Mouse (Mus musculus): Measurements from ENCODE around the gene Bmp8a. TPM values are rescaled to one million over a fixed set of nuclear protein-coding genes. Genes with fewer than 3 reads are reported as not detected.

Bmp8a gene
- polyA plus RNA-seq (2016; fragmentation: Nextera tagmentation; extraction: Ambion mirVana) = 0.14 TPM in 1 of 2 replicates, not detected in the other

DNA sequence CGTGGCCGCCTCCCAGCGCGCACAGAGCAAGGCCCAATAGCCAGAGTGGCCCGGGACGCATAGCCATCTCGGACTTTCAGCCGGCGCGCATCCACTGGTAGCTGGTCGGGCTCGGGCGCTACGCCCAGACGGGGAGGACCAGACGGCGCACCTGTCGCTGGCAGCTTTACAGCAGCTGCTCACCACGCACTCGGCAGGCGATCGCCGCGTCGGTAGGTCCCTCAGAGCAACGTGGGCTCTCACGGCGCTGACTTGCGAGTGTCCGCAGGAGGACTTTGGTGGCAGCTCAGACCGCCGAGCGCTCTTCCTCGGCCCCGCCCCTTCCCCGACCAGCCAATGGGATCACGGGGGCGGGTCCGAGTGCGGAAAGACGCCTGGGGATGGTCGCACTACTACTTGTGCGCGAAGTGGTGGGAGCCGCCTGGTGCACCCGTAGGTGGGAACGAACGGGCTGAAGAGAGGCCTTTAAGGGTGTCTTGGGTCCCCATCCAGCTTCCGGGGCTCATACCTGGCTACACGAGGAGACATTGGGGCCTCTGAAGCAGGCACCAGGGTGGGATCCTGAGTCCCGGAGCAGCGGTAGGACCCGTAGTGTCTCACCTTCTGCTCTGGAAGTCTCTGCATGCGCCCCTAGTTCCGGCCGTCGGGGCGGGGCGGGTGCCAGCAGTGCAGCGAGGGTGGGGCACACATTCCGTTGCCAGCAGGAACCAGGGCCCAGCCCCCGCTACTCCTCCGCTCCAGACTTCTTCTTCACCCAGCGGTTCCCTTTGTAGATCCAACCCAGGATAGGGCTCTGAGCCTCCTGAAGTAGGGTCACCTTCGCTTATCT is at the start of gene Bmp8a:
Gene Bmp8a (minus strand): TSS at position 611 of the 829 bp plus-strand sequence.
- H3K36me3 ChIP-seq (replicated peaks) = peaks cover 11% of the 10 kb centered on the region
- 1% methylated on average over 65 of the region's 65 CpGs for WGBS
- peaks cover 63% of the 10 kb centered on the region for H3K27me3 ChIP-seq (ENCODE audit: poor library complexity, severe bottlenecking)
- DNase-seq (ENCODE audit: extremely low spot score, low spot score) = peak; percentile 83
- no peak within 1 kb of the TSS for H3K27ac ChIP-seq
- peaks cover 15% of the 10 kb centered on the region for H3K4me1 ChIP-seq
- peak within 1 kb of the TSS; percentile 65 for H3K4me3 ChIP-seq
- no peaks in the 10 kb centered on the region for H3K9me3 ChIP-seq

DNA sequence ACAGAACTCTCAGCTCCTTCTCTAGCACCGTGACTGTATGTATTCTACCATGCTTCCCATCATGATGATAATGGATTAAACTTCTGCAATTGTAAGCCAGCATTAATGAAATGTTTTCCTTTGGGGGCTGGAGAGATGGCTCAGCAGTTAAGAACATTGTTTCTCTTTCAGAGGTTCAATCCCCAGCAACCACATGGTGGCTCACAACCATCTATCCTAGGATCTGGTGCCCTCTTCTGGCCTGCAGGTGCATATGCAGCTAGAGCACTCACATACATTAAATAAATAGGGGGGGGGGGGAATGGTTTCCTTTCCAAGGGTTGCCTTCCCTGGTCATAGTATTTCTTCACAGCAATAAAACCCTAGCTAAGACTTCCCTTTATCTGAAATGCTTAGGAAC is 49.1 kb upstream of the Bmp8a start:
- DNase-seq (ENCODE audit: extremely low spot score, low spot score) = no peak
- H3K36me3 ChIP-seq (replicated peaks) = peaks cover 97% of the 10 kb centered on the region
- no peaks in the 10 kb centered on the region for H3K4me1 ChIP-seq
- no peak overlapping the region for H3K27ac ChIP-seq
- H3K9me3 ChIP-seq = no peaks in the 10 kb centered on the region
- no peaks in the 10 kb centered on the region for H3K27me3 ChIP-seq (ENCODE audit: poor library complexity, severe bottlenecking)
- 94% methylated on average over 1 of the region's 1 CpGs for WGBS
- no peak overlapping the region for H3K4me3 ChIP-seq

DNA sequence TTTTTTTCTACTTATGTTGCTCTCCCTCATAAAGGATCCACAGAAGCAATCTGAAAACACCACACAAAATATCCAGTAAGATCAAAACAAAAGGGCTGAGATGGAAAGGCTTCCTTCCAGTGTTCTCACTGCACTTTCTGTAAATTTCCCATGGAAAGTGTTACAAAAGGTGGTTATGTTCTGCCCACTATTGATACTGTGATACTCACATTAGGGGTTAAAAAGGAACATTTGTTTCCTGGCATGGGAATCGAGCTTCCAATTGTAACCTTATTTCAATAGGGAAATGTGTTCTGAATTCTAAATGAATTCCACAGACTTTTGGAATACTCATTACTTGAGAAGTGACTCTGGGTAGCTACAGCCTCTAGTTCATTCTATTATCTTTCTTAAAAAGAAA is 42.0 kb upstream of the Bmp8a start:
- Histone ChIP-seq H3K4me3 (no peak overlapping the region), H3K27ac (no peak overlapping the region), H3K36me3 (replicated peaks) (peaks cover 99% of the 10 kb centered on the region), H3K9me3 (no peaks in the 10 kb centered on the region), H3K27me3 (ENCODE audit: poor library complexity, severe bottlenecking) (no peaks in the 10 kb centered on the region), H3K4me1 (no peaks in the 10 kb centered on the region)
- 90% methylated on average over 1 of the region's 1 CpGs for WGBS
- DNase-seq (ENCODE audit: extremely low spot score, low spot score) = no peak

DNA sequence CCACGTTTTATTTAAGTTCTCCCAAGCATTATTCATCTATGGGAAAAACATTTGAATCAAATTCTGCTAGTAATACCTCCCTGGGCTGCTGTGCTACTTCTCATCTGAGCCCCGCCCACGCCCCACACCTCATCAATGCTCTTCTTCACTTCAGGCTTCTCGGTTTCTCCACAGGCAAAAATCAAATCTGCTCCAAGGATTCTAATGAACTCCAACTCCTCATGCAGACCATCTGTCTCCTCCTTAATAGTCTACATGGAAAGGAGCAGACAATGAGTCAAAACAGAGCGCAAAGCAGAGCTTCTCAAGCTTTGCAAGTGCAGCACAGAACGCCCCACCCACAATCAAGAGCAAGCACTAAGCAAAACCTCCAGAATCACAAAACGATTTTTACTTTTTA is 40.1 kb upstream of the Bmp8a start:
- Histone ChIP-seq H3K4me3 (no peak overlapping the region), H3K27ac (no peak overlapping the region), H3K36me3 (replicated peaks) (peaks cover 97% of the 10 kb centered on the region), H3K4me1 (no peaks in the 10 kb centered on the region), H3K9me3 (no peaks in the 10 kb centered on the region), H3K27me3 (ENCODE audit: poor library complexity, severe bottlenecking) (no peaks in the 10 kb centered on the region)
- no peak for DNase-seq (ENCODE audit: extremely low spot score, low spot score)
- 93% methylated on average over 7 of the region's 7 CpGs for WGBS

DNA sequence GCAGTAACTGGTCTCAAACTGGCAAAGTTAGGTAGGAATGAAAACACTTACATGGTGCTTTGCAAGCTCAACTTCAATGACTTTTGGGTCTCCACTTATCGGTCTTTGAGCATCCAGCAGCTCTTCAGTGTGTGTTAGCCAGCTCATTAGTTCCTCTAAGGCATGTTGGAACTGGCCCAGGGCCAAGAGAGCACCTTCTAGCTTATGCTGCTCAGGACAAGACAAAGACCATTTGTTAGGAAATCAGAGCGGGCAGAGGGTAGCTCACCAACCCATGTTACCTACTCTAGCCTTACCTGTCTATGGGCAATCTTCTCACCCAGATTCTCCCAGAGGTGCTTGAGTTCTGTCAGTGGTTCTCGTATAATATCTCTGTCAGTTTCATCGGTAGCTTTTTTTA is 39.0 kb upstream of the Bmp8a start:
- no peak overlapping the region for H3K27ac ChIP-seq
- H3K9me3 ChIP-seq = no peaks in the 10 kb centered on the region
- WGBS = 96% methylated on average over 4 of the region's 4 CpGs
- DNase-seq (ENCODE audit: extremely low spot score, low spot score) = no peak
- H3K27me3 ChIP-seq (ENCODE audit: poor library complexity, severe bottlenecking) = no peaks in the 10 kb centered on the region
- H3K4me1 ChIP-seq = no peaks in the 10 kb centered on the region
- no peak overlapping the region for H3K4me3 ChIP-seq
- H3K36me3 ChIP-seq (replicated peaks) = peaks cover 98% of the 10 kb centered on the region

DNA sequence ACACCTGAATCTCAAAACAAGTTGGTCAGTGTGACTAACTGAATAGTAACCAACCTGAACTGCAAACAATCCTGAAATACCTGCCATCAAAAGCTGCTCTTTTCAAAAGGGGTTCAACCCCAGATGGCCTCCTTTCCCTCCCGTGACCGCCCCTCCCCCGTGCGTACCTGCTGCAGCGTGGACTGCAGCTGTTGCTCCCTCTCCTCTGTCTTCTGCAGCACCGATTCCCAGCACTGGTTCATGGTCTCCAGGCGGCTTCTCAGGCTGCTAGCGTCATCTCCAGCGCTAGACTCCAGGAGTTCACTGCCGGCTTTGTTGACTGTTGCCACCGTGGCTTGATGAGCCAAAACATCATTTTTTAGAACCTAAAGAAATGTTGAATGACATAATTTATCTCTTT is 38.5 kb upstream of the Bmp8a start:
- Histone ChIP-seq H3K36me3 (replicated peaks) (peaks cover 98% of the 10 kb centered on the region), H3K27me3 (ENCODE audit: poor library complexity, severe bottlenecking) (no peaks in the 10 kb centered on the region)
- 92% methylated on average over 11 of the region's 11 CpGs for WGBS

DNA sequence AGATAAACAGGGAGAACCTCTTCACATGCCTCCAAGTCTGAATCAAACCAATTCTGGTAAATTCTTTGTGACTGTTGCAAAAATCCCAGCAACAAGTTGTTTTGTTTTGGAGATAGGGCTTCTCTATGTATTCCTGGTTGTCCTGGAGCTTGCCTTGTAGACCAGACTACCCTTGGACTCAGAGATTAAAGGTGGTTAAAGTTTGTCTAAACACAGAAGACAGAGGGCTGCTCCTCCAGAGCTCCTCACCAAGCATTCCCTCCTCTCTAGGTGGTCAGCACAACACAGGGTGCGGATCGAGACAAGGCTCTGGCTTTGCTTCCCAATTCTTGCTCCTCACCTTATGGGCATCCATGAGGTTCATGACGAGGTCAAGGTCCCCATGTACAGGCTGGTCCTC is 33.0 kb upstream of the Bmp8a start:
- peaks cover 98% of the 10 kb centered on the region for H3K36me3 ChIP-seq (replicated peaks)
- no peaks in the 10 kb centered on the region for H3K9me3 ChIP-seq
- H3K27me3 ChIP-seq (ENCODE audit: poor library complexity, severe bottlenecking) = no peaks in the 10 kb centered on the region
- no peak overlapping the region for H3K4me3 ChIP-seq
- H3K27ac ChIP-seq = no peak overlapping the region
- no peak for DNase-seq (ENCODE audit: extremely low spot score, low spot score)
- no peaks in the 10 kb centered on the region for H3K4me1 ChIP-seq
- 97% methylated on average over 3 of the region's 3 CpGs for WGBS

More for the DNA sequence above, 38.5 kb upstream of the Bmp8a start:
- Histone ChIP-seq H3K27ac (no peak overlapping the region), H3K4me1 (no peaks in the 10 kb centered on the region), H3K9me3 (no peaks in the 10 kb centered on the region), H3K4me3 (no peak overlapping the region)
- no peak for DNase-seq (ENCODE audit: extremely low spot score, low spot score)

DNA sequence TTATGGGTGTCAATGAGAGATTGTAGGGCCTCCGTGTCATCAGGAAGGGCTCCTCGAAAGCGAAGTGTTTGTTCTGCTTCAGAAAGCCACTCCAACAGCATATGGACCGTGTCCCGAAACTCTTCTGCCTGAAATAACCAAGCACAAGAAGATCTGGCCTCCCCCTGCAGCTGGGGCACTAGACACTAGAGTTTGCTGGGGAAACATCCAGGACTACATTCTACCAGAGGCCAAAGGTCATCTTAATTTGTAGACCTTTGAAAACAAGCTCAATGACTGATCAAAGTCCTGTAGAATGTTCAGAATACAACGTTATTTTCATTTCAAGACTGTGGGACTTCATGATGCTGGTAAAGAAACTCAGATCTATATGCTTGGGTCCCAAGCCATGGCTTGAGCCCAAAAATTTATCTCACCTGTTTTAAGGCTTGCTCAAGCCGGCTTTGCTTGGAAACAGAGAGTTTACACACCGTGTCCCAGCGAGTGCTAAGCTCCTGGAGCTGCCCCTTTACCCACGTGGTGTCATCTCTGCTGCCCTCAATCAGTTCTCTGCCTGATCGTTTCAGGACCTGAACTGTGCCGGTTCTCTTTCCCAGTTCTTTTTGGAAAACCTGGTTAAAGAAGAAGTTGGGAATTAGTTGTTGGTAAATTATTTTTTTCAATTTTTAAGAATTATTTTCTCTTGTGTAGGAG is 31.4 kb upstream of the Bmp8a start:
- no peak overlapping the region for H3K4me3 ChIP-seq
- no peaks in the 10 kb centered on the region for H3K4me1 ChIP-seq
- H3K27ac ChIP-seq = no peak overlapping the region
- H3K27me3 ChIP-seq (ENCODE audit: poor library complexity, severe bottlenecking) = no peaks in the 10 kb centered on the region
- H3K36me3 ChIP-seq (replicated peaks) = peaks cover 99% of the 10 kb centered on the region
- DNase-seq (ENCODE audit: extremely low spot score, low spot score) = no peak
- no peaks in the 10 kb centered on the region for H3K9me3 ChIP-seq
- WGBS = 94% methylated on average over 12 of the region's 12 CpGs

DNA sequence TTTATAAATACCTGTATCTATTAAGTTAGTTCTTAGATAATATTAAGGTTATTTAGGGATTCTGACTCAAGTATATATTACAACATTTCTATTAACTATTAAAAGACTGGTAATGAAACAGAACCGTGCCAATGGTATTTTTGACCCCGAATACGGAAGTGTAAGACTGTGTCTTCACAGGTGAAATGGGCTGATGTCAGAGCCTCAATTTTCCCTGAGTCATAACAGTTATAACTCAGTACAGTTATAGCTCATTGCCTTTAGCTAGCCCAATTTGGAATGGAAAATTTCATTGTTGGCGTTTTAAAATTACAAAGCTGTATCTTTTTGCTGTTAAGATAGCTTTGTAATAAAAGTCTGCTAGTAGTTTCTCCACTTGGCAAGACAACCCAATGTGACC is 20.5 kb upstream of the Bmp8a start:
- WGBS = 93% methylated on average over 4 of the region's 4 CpGs
- Histone ChIP-seq H3K27me3 (ENCODE audit: poor library complexity, severe bottlenecking) (no peaks in the 10 kb centered on the region), H3K27ac (no peak overlapping the region), H3K9me3 (no peaks in the 10 kb centered on the region), H3K36me3 (replicated peaks) (peaks cover 97% of the 10 kb centered on the region), H3K4me3 (no peak overlapping the region), H3K4me1 (no peaks in the 10 kb centered on the region)
- no peak for DNase-seq (ENCODE audit: extremely low spot score, low spot score)

DNA sequence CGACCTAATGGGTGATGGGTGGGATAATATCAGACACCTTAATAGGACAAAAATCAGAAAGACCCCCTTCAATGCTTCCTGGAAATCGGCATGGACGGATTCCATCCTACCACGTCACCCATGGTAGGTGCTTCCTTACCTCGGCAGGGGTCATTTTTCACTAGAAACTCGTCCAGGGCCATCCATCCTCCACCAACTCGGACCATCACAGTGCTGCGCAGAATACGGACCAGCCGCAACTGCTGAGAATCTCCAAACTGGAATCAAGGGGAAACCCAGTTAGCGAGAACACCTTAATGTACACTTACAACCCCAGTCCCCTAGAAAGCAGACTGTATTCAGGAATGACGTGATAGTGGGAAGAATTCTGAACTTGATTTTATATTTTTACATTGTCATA is 17.7 kb upstream of the Bmp8a start:
- Histone ChIP-seq H3K4me1 (no peaks in the 10 kb centered on the region), H3K36me3 (replicated peaks) (peaks cover 96% of the 10 kb centered on the region), H3K27me3 (ENCODE audit: poor library complexity, severe bottlenecking) (no peaks in the 10 kb centered on the region), H3K27ac (no peak overlapping the region), H3K4me3 (no peak overlapping the region), H3K9me3 (no peaks in the 10 kb centered on the region)
- no peak for DNase-seq (ENCODE audit: extremely low spot score, low spot score)
- 95% methylated on average over 12 of the region's 12 CpGs for WGBS

DNA sequence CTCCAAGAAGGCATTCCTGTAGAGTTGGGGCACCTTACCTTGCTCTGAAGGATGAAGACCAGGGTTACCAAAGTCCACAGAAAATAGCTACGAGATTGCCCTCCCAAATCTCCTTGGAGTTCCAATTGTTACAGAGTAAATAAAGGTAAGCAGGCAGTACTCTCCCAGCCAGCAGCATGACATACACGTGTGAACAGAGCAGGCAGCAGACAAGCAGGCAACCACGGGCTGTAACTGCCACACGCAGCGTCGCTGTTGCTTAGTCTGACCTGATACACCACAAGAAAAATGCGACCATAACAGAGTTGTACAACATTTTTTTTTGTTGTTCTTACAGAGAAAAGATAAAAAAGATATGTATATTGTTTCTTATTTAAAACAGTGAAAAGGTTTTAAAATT is 15.6 kb upstream of the Bmp8a start:
- 93% methylated on average over 7 of the region's 7 CpGs for WGBS
- Histone ChIP-seq H3K9me3 (no peaks in the 10 kb centered on the region), H3K36me3 (replicated peaks) (peaks cover 96% of the 10 kb centered on the region), H3K4me3 (no peak overlapping the region), H3K27me3 (ENCODE audit: poor library complexity, severe bottlenecking) (no peaks in the 10 kb centered on the region), H3K27ac (no peak overlapping the region), H3K4me1 (no peaks in the 10 kb centered on the region)
- DNase-seq (ENCODE audit: extremely low spot score, low spot score) = no peak

DNA sequence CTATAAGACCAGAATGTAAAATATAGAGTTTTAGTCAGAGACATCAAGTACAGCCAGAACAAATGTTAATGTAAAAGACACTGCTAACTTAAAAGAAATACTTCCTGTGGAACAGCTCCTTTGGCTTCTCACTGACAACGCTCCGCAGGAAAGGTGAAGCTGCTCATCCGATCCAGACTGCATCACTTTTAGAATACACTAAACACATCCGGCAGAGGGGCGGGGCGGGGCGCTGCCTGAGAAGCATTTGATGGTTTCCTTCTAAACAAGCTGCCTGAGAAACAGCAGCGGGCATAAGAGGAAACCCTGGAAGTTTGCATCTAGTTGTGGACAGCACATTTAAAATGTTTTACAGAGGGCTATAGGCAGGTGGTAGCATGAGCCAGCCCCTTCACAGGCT is 12.9 kb upstream of the Bmp8a start:
- Histone ChIP-seq H3K27me3 (ENCODE audit: poor library complexity, severe bottlenecking) (no peaks in the 10 kb centered on the region), H3K9me3 (no peaks in the 10 kb centered on the region), H3K36me3 (replicated peaks) (peaks cover 96% of the 10 kb centered on the region), H3K4me3 (no peak overlapping the region), H3K27ac (no peak overlapping the region), H3K4me1 (no peaks in the 10 kb centered on the region)
- WGBS = 93% methylated on average over 8 of the region's 8 CpGs
- no peak for DNase-seq (ENCODE audit: extremely low spot score, low spot score)

DNA sequence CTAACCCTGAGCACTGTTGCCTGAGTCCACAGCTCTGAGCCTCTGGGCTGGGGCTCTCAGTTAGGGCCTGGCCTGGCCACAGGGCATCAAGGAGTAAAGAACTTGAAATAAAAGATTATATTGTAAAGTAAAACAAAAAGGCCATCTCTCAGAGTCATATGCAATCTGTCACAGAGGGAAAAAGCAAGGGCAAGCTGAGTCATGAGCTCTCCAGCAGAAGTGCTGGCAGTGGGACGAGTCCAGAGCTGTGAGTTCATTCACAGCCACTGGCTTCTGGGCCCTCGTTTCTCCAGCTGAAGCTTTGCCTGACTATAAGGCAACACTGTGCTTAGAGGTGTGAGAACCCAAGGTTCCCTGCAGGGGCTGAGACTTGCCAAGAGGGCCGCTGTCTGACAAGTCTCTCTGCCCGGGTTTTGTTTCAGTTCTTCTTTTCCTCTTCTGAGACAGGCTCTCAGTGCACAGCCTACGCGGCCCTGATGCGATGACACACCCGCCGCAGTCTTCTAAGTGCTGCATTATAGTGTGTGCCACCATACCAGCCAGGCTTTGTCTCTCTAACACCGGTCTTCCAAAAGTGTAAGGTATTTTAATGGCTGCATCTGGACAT is 10.3 kb upstream of the Bmp8a start:
- no peak for DNase-seq (ENCODE audit: extremely low spot score, low spot score)
- peaks cover 99% of the 10 kb centered on the region for H3K36me3 ChIP-seq (replicated peaks)
- no peaks in the 10 kb centered on the region for H3K4me1 ChIP-seq
- H3K27ac ChIP-seq = no peak overlapping the region
- H3K27me3 ChIP-seq (ENCODE audit: poor library complexity, severe bottlenecking) = no peaks in the 10 kb centered on the region
- H3K4me3 ChIP-seq = no peak overlapping the region
- H3K9me3 ChIP-seq = no peaks in the 10 kb centered on the region
- WGBS = 92% methylated on average over 10 of the region's 10 CpGs

Data from forebrain, embryonic 10.5 days (tissue).